Mouse (Mus musculus) megakaryocyte, embryonic 14.5 days (primary cell): Measurements from ENCODE around the gene Srms. TPM values are rescaled to one million over a fixed set of nuclear protein-coding genes. Genes with fewer than 3 reads are reported as not detected.

ENCODE experiments used
- H3K27me3 ChIP-seq: replicated peaks from 2 replicates; pipeline ENCODE3; 2012; ENCODE audit warnings: inconsistent platforms
- H3K36me3 ChIP-seq: replicated peaks from 2 replicates; pipeline ENCODE3; 2012; ENCODE audit warnings: low read length, inconsistent platforms, mixed read lengths
- H3K4me1 ChIP-seq: 2 replicates; pipeline ENCODE4 v1.6.1; 2012; ENCODE audit warnings: inconsistent platforms
- H3K4me3 ChIP-seq: replicated peaks from 2 replicates; pipeline ENCODE3; 2012; ENCODE audit warnings: moderate library complexity, mild to moderate bottlenecking, inconsistent platforms
- H3K9me3 ChIP-seq: 2 replicates; pipeline ENCODE4 v1.6.1; 2012; ENCODE audit warnings: inconsistent platforms
- FLI1 ChIP-seq: IDR thresholded peaks from 2 replicates; pipeline ENCODE4 v1.6.1; 2012; ENCODE audit warnings: low read length, inconsistent platforms, mixed read lengths
- GATA1 ChIP-seq: IDR thresholded peaks from 3 replicates; pipeline ENCODE4 v1.6.1; 2012; ENCODE audit warnings: mixed read lengths, low read length, inconsistent platforms, borderline replicate concordance
- polyA plus RNA-seq: library from polyadenylated mRNA; stranded (reverse); fragments of >175 nt; gene quantifications from 2 replicates; pipeline ENCODE4 v1.2.3, GENCODE M21; 2012; ENCODE audit warnings: low replicate concordance; ENCODE audit not compliant: insufficient read depth

Gene Srms
- polyA plus RNA-seq, 1 experiment, result not detected

GRCm38 (mm10) chr2:181227122-181227521, 14.1 kb upstream of the Srms start:
- Histone ChIP-seq H3K9me3 (no peaks in the 10 kb centered on the region), H3K4me3 (no peak overlapping the region), H3K4me1 (peaks cover 6% of the 10 kb centered on the region), H3K36me3 (peaks cover 60% of the 10 kb centered on the region), H3K27me3 (peaks cover 17% of the 10 kb centered on the region)
- no peak for TF ChIP-seq GATA1
- TF ChIP-seq FLI1, result no peak

GRCm38 (mm10) chr2:181224994-181225393, 12.0 kb upstream of the Srms start:
- TF ChIP-seq GATA1 (no peak), FLI1 (no peak)
- Histone ChIP-seq H3K9me3 (no peaks in the 10 kb centered on the region), H3K36me3 (peaks cover 40% of the 10 kb centered on the region), H3K4me1 (peaks cover 12% of the 10 kb centered on the region), H3K4me3 (no peak overlapping the region), H3K27me3 (peaks cover 38% of the 10 kb centered on the region)

GRCm38 (mm10) chr2:181220361-181220760, 7.4 kb upstream of the Srms start:
- Histone ChIP-seq H3K9me3 (no peaks in the 10 kb centered on the region), H3K4me1 (peaks cover 22% of the 10 kb centered on the region), H3K27me3 (peaks cover 49% of the 10 kb centered on the region), H3K4me3 (peak overlapping the region; percentile 89), H3K36me3 (no peaks in the 10 kb centered on the region)
- TF ChIP-seq FLI1, result no peak
- no peak for TF ChIP-seq GATA1

GRCm38 (mm10) chr2:181219538-181220216, 6.7 kb upstream of the Srms start, which contains the start of gene Fndc11:
TSS of gene Fndc11 (plus strand) at chr2:181220013.
- no peak for TF ChIP-seq FLI1
- TF ChIP-seq GATA1, result no peak
- peak within 1 kb of the TSS; percentile 89 for H3K4me3 ChIP-seq
- peaks cover 53% of the 10 kb centered on the region for H3K27me3 ChIP-seq
- H3K36me3 ChIP-seq, result no peaks in the 10 kb centered on the region
- peaks cover 25% of the 10 kb centered on the region for H3K4me1 ChIP-seq
- no peaks in the 10 kb centered on the region for H3K9me3 ChIP-seq

- Histone ChIP-seq H3K4me3 (peak overlapping the region; percentile 89), H3K4me1 (peaks cover 25% of the 10 kb centered on the region), H3K9me3 (no peaks in the 10 kb centered on the region), H3K36me3 (no peaks in the 10 kb centered on the region), H3K27me3 (peaks cover 59% of the 10 kb centered on the region)
- TF ChIP-seq FLI1 (no peak), GATA1 (no peak)
Observed at GRCm38 (mm10) chr2:181218881-181219485, 6.0 kb upstream of the Srms start.

GRCm38 (mm10) chr2:181216037-181216436, 3.1 kb upstream of the Srms start:
- no peak overlapping the region for H3K4me3 ChIP-seq
- no peaks in the 10 kb centered on the region for H3K9me3 ChIP-seq
- H3K4me1 ChIP-seq, result peaks cover 40% of the 10 kb centered on the region
- TF ChIP-seq FLI1 (no peak), GATA1 (no peak)
- H3K27me3 ChIP-seq, result peaks cover 61% of the 10 kb centered on the region
- no peaks in the 10 kb centered on the region for H3K36me3 ChIP-seq

GRCm38 (mm10) chr2:181212389-181213020, 480 bp downstream of the Srms start:
- TF ChIP-seq FLI1 (no peak), GATA1 (no peak)
- no peaks in the 10 kb centered on the region for H3K36me3 ChIP-seq
- H3K9me3 ChIP-seq, result no peaks in the 10 kb centered on the region
- H3K27me3 ChIP-seq, result peaks cover 71% of the 10 kb centered on the region
- peaks cover 18% of the 10 kb centered on the region for H3K4me1 ChIP-seq
- H3K4me3 ChIP-seq, result peak overlapping the region; percentile 85

- H3K4me1 ChIP-seq, result peaks cover 6% of the 10 kb centered on the region; the same call in 1 of the 2 replicates
- no peaks in the 10 kb centered on the region for H3K36me3 ChIP-seq
- peaks cover 91% of the 10 kb centered on the region for H3K27me3 ChIP-seq
- no peaks in the 10 kb centered on the region for H3K9me3 ChIP-seq
- no peak for TF ChIP-seq GATA1
- no peak for TF ChIP-seq FLI1
- no peak overlapping the region for H3K4me3 ChIP-seq
Observed at GRCm38 (mm10) chr2:181206118-181206517, 6.9 kb downstream of the Srms start.

- Histone ChIP-seq H3K27me3 (peaks cover 91% of the 10 kb centered on the region), H3K9me3 (no peaks in the 10 kb centered on the region), H3K4me1 (peaks cover 6% of the 10 kb centered on the region; the same call in 1 of the 2 replicates), H3K4me3 (no peak overlapping the region), H3K36me3 (no peaks in the 10 kb centered on the region)
- TF ChIP-seq FLI1 (no peak), GATA1 (no peak)
Observed at GRCm38 (mm10) chr2:181205678-181206077, 7.3 kb downstream of the Srms start.

GRCm38 (mm10) chr2:181202886-181203285, 10.1 kb downstream of the Srms start:
- Histone ChIP-seq H3K27me3 (peaks cover 93% of the 10 kb centered on the region), H3K9me3 (no peaks in the 10 kb centered on the region)

More at GRCm38 (mm10) chr2:181202886-181203285, 10.1 kb downstream of the Srms start:
- TF ChIP-seq GATA1 (no peak), FLI1 (no peak)
- no peaks in the 10 kb centered on the region for H3K36me3 ChIP-seq
- peaks cover 6% of the 10 kb centered on the region; the same call in 1 of the 2 replicates for H3K4me1 ChIP-seq
- no peak overlapping the region for H3K4me3 ChIP-seq
